20 mouse cellular contexts compared by ENCODE assay signal in genomic region chr13:36533518-36533917, GRCm38 (mm10).
DNase-seq lines count a peak whose midpoint lies in the region; ATAC-seq and TF ChIP-seq lines count a peak whose summit lies in the region.
"Had no signal": no experiment of that assay in that cellular context is flagged by ENCODE, and none has a peak within 500 bp of the region (broad histone marks: within the 10 kb centered on the region; RNA-seq: fewer than 3 reads in every experiment).

No protein-coding gene starts in this region.

- 22% methylated on average over 7 of the region's 7 CpGs for WGBS in forebrain, postnatal 0 days
- 21% methylated on average over 7 of the region's 7 CpGs for WGBS in forebrain, embryonic 15.5 days
- WGBS in intestine, embryonic 14.5 days, result 83% methylated on average over 7 of the region's 7 CpGs
- WGBS in intestine, embryonic 15.5 days, result 86% methylated on average over 7 of the region's 7 CpGs

- no peaks in the 10 kb centered on the region for H3K4me1 ChIP-seq in forebrain, postnatal 0 days (ENCODE audit: insufficient read depth)
- H3K4me1 ChIP-seq in forebrain, embryonic 15.5 days, result peaks cover 13% of the 10 kb centered on the region
- peaks cover 4% of the 10 kb centered on the region; the same call in 1 of the 2 replicates for H3K4me1 ChIP-seq in intestine, embryonic 14.5 days (replicated peaks; ENCODE audit: control insufficient read depth, insufficient read depth, low read length)
- peaks cover 2% of the 10 kb centered on the region; the same call in 1 of the 2 replicates for H3K4me1 ChIP-seq in intestine, embryonic 15.5 days (replicated peaks)

- no peaks in the 10 kb centered on the region for H3K9me3 ChIP-seq in forebrain, postnatal 0 days (ENCODE audit: low read length)
- H3K9me3 ChIP-seq in forebrain, embryonic 15.5 days, result no peaks in the 10 kb centered on the region
- H3K9me3 ChIP-seq in intestine, embryonic 14.5 days (ENCODE audit: control insufficient read depth, low read length), result no peaks in the 10 kb centered on the region
- H3K9me3 ChIP-seq in intestine, embryonic 15.5 days, result no peaks in the 10 kb centered on the region
- H3K9me3 ChIP-seq: embryonic facial prominence, embryonic 10.5 days; hindbrain, embryonic 15.5 days; liver, embryonic 13.5 days; midbrain, embryonic 12.5 days had no signal

- no peaks in the 10 kb centered on the region for H3K27me3 ChIP-seq in forebrain, postnatal 0 days (ENCODE audit: insufficient read depth, low read length)
- H3K27me3 ChIP-seq in forebrain, embryonic 15.5 days, result no peaks in the 10 kb centered on the region
- H3K27me3 ChIP-seq in intestine, embryonic 14.5 days (replicated peaks; ENCODE audit: control insufficient read depth, insufficient read depth, low read length), result no peaks in the 10 kb centered on the region
- H3K27me3 ChIP-seq in intestine, embryonic 15.5 days (replicated peaks), result no peaks in the 10 kb centered on the region
- H3K27me3 ChIP-seq: hindbrain, embryonic 15.5 days; liver, embryonic 13.5 days; midbrain, embryonic 12.5 days had no signal

- no peak for TF ChIP-seq CTCF in forebrain, postnatal 0 days (IDR thresholded peaks at IDR 0.05; ENCODE audit: low read depth)
- no peak for TF ChIP-seq CTCF in layer of hippocampus, adult 2 months (conservative IDR thresholded peaks at IDR 0.05)

- H3K9ac ChIP-seq in forebrain, postnatal 0 days, result no peak overlapping the region
- H3K9ac ChIP-seq in forebrain, embryonic 15.5 days (replicated peaks), result no peak overlapping the region
- no peak overlapping the region for H3K9ac ChIP-seq in intestine, embryonic 14.5 days (ENCODE audit: low read length)
- no peak overlapping the region for H3K9ac ChIP-seq in intestine, embryonic 15.5 days
- H3K9ac ChIP-seq: hindbrain, embryonic 15.5 days; liver, embryonic 13.5 days; lung, embryonic 14.5 days; midbrain, embryonic 12.5 days had no signal

- peak; percentile 63 for ATAC-seq in forebrain, postnatal 0 days
- ATAC-seq in forebrain, embryonic 15.5 days (replicated peaks), result no peak; the same call in 1 of the 2 replicates
- ATAC-seq in intestine, embryonic 14.5 days (replicated peaks; ENCODE audit: low FRiP score, low TSS enrichment, low read depth), result no peak
- ATAC-seq in intestine, embryonic 15.5 days, result no peak

- no peak overlapping the region for H3K27ac ChIP-seq in forebrain, postnatal 0 days (ENCODE audit: low read depth, low read length)
- H3K27ac ChIP-seq in forebrain, embryonic 15.5 days (replicated peaks), result no peak overlapping the region
- no peak overlapping the region for H3K27ac ChIP-seq in intestine, embryonic 14.5 days (ENCODE audit: low read depth)
- H3K27ac ChIP-seq in intestine, embryonic 15.5 days, result no peak overlapping the region
- no peak overlapping the region for H3K27ac ChIP-seq in layer of hippocampus, adult 2 months
- H3K27ac ChIP-seq: embryonic facial prominence, embryonic 10.5 days; hindbrain, embryonic 15.5 days; liver, embryonic 13.5 days; midbrain, embryonic 12.5 days had no signal

- no peaks in the 10 kb centered on the region for H3K36me3 ChIP-seq in forebrain, postnatal 0 days (ENCODE audit: insufficient read depth)
- no peaks in the 10 kb centered on the region for H3K36me3 ChIP-seq in forebrain, embryonic 15.5 days
- H3K36me3 ChIP-seq in intestine, embryonic 14.5 days (ENCODE audit: control insufficient read depth, insufficient read depth, low read length), result no peaks in the 10 kb centered on the region
- H3K36me3 ChIP-seq in intestine, embryonic 15.5 days, result no peaks in the 10 kb centered on the region
- H3K36me3 ChIP-seq: embryonic facial prominence, embryonic 10.5 days; hindbrain, embryonic 15.5 days; liver, embryonic 13.5 days; midbrain, embryonic 12.5 days had no signal

- H3K4me3 ChIP-seq in forebrain, postnatal 0 days (ENCODE audit: low read depth, low read length), result no peak overlapping the region
- H3K4me3 ChIP-seq in forebrain, embryonic 15.5 days, result no peak overlapping the region
- H3K4me3 ChIP-seq in intestine, embryonic 14.5 days (ENCODE audit: low read depth, low read length), result no peak overlapping the region
- H3K4me3 ChIP-seq in intestine, embryonic 15.5 days (replicated peaks), result no peak overlapping the region
- no peak overlapping the region for H3K4me3 ChIP-seq in layer of hippocampus, adult 2 months
- H3K4me3 ChIP-seq: embryonic facial prominence, embryonic 10.5 days; hindbrain, embryonic 15.5 days; liver, embryonic 13.5 days; midbrain, embryonic 12.5 days had no signal

- peak; percentile 49 for DNase-seq in forebrain, postnatal 0 days
- DNase-seq in intestine, embryonic 14.5 days (ENCODE audit: low spot score), result peak; percentile 28
- peak; percentile 14 for DNase-seq in retina, postnatal 1 day
- DNase-seq in retina, embryonic 14.5 days (ENCODE audit: low spot score), result no peak
- no peak for DNase-seq in layer of hippocampus, adult 2 months (ENCODE audit: low spot score in 2 of 2)
- DNase-seq: adrenal gland, adult 2 months; cerebellum, adult 9-10 months; gastrocnemius, postnatal 14 days; heart, adult 18-20 months; heart, postnatal 36 days; kidney, adult 18-20 months; liver, embryonic 13.5 days; lung, embryonic 14.5 days; thymus, adult 18-20 months; thymus, postnatal 36 days had no signal

- no peak overlapping the region for H3K4me2 ChIP-seq in forebrain, postnatal 0 days (ENCODE audit: low read depth)
- H3K4me2 ChIP-seq in forebrain, embryonic 15.5 days (replicated peaks), result no peak overlapping the region
- no peak overlapping the region for H3K4me2 ChIP-seq in intestine, embryonic 14.5 days (ENCODE audit: low read length)
- no peak overlapping the region for H3K4me2 ChIP-seq in intestine, embryonic 15.5 days (replicated peaks)
- H3K4me2 ChIP-seq: hindbrain, embryonic 15.5 days; liver, embryonic 13.5 days; lung, embryonic 14.5 days; midbrain, embryonic 12.5 days had no signal

Comparison
In these comparisons a context has a peak if more than half of its experiments do, and no peak if none do; other contexts are left out.
1. DNase-seq: peak in forebrain, postnatal 0 days (single experiment), intestine, embryonic 14.5 days (single experiment) and retina, postnatal 1 day (single experiment); none in retina, embryonic 14.5 days (single experiment) and layer of hippocampus, adult 2 months (0 of 2).